Mouse (Mus musculus) lung, adult 2 months (tissue): Measurements from ENCODE around the gene Gm6034.

Experiments used
- CTCF ChIP-seq: fragments of 200-500 bp; IDR thresholded peaks from 2 replicates; pipeline ENCODE4 v1.5.1; 2011; ENCODE audit warnings: mild to moderate bottlenecking, low read length, control low read depth; ENCODE audit not compliant: insufficient read depth
- POLR2A ChIP-seq: fragments of 200-500 bp; IDR thresholded peaks from 2 replicates; pipeline ENCODE4 v1.6.1; 2011; ENCODE audit warnings: low read depth, mild to moderate bottlenecking, control low read depth, low read length, borderline replicate concordance; ENCODE audit errors: extremely low read depth

DNA sequence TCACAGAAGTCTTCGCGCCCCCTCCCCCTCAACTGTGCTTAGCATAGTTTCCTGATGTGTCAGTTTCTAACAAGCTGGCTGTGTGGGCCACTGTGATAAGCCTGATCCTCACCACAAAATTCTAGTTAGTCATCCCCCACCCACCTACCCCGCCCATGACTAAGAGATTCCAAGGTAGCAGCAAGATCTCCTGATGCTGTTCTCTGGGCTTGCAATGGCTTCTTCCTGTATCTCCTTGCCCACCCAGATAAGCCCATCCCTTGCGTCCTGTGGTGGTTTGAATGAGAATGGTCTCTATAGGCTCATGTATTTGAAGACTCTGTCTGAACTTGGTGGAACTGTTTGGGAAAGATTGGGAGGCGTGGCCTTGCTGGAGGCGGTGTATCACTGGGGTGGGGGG, 40.8 kb upstream of the Gm6034 start:
- TF ChIP-seq CTCF (no peak), POLR2A (no peak)
